Mouse (Mus musculus) kidney, adult 8-10 months (tissue): Measurements from ENCODE around the gene Wrap53.

ENCODE experiments used
- DNase-seq, 2 experiments: peaks; one replicate each; pipeline ENCODE4 v3.0.0; 2022

Gene Wrap53

DNA sequence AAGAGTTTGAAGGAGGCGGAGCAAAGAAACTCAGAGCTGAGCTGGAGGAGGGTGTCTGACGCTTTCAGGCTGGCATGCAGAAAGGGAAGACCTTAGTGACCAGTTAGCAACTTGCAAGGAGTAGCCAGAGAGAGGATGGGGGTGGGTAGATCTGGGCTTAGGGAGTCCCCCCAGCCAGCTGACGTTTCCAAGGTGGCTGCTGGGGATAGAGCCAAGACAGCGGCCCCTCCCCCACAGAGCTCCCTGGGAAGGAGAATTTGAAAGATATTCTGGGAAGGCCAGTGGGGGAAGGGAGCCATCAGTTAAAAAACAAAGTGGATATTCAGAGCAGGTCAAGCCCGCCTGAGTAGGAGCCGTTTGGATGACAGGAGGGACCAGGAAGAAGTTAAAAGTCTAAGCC is 20.0 kb upstream of the Wrap53 start:
- DNase-seq = no peak

GRCm38 (mm10) chr11:69599436-69599835 is 19.4 kb upstream of the Wrap53 start:
- no peak for DNase-seq

GRCm38 (mm10) chr11:69594853-69595252 is 14.8 kb upstream of the Wrap53 start:
- no peak for DNase-seq

GRCm38 (mm10) chr11:69592799-69593198 is 12.7 kb upstream of the Wrap53 start:
- no peak for DNase-seq

DNA sequence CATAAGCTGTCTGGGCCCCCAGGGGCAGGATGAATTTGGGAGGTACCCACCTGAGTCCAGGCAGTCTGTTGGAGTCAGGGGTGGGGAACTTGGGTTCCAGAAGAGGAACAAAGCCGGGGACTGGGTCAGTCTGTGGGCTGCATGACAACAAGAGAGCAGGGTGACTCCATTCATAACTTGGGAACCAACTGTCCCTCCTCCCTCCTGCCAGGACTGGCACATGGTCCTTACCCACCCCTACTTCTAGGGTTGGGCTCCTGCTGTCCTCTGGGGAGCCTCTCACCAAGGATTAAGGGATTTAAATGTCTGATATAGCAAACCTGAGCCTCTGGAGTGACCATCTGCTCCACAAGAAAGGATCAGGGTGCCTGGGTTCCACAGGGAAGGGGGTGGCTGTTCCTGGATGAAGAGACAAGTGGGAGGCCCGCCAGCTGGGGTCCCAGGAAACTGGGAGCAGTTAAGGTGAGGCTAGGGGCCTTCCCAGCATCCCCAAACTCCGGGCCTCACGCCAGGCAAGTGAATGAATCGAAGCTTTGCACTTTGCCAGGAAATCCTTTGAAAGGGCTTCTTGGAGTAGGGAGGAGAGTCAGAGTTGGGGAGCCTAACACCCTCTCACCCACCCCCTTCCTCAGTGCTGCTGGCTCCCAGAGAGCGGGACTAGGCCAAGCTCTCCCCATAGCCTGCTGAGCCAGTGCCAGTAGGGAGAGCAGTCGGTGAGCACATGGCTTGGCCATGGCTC is 12.0 kb upstream of the Wrap53 start:
- DNase-seq = no peak

DNA sequence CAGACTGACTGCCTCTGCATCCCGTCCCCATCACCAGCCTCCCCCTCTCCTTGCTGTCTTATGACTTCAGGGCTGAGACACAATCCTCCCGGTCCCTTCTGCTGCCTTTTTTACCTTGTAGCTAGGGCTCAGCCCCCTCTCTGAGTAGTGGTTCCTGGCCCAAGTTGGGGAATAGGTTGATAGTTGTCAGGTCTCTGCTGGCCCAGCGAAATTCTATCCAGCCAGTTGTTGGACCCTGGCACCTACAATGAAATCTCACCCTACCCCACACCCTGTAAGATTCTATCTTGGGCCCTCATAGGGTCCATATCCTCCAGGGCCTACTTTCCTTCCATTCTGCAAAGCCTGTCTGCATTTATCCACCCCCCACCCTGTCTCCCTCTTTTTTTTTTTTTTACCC is 11.4 kb upstream of the Wrap53 start:
- no peak for DNase-seq

GRCm38 (mm10) chr11:69590622-69591021 is 10.6 kb upstream of the Wrap53 start:
- DNase-seq = no peak

DNA sequence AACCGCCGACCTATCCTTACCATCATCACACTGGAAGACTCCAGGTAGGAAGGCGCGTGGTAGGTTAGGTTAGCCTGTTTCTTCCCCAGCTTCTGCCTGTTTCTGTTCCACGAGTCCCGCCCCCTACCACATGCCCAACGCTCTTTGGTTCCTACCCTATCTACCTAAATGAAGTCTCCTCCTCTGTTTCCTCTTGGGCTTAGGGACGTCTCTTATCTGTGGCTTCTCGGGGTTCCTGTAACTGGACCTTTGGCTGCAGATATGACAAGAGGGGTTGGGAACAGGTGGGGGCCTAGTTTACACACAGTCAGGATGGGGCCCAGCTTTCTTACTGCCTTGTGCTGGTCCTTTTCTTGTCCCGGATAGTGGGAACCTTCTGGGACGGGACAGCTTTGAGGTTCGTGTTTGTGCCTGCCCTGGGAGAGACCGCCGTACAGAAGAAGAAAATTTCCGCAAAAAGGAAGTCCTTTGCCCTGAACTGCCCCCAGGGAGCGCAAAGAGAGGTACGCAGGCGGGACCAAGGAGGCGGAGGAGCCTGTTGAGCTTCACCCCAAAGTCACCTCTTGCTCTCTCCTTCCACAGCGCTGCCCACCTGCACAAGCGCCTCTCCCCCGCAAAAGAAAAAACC is 9.3 kb upstream of the Wrap53 start:
- DNase-seq = no peak

DNA sequence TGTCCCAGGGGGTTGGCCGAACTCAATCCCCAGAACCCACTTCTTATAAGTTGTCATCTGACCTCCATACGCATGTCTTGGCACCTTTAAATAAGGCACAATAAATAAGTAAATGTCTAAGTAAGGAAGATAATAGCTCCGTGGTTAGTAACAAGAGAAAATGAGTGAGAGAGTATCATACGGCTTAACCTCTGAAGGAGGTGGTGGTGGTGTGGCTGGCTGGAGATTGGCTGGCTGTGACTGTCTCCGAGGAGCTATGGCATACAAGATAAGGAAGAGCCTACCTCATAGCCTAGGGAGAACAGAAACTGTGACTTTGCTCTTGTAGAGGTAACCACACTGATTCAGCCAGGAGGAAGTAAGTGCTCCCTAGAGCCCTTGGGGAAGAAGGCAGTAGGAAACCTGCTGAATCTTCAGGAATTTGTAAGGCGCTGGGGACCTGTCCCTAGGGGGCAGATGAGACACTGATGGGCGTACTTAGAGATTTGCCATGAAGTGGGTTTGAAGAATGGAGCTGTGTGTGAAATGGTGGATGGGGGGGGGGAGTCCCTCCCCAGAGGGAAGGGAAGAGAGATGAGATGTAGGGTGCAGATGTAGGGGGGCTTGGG is 5.8 kb upstream of the Wrap53 start:
- DNase-seq = no peak

DNA sequence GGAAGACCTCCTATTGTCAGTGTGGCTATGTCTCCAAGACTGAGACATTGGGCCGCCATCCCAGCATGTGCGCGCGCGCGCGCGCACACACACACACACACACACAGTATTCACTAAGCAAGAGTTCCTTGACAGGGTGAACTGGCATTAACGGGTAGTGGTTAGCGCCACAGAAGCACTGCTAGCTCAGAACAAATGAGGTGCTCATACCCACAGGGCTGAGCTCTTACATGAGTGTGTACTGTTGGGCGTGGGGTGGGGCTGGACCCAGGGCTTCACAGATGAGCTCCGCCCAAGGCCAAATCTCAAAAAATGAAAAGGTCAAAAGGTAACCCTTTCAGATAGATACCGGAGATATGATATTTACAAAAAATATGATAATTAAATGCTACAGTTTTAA is 4.9 kb upstream of the Wrap53 start:
- DNase-seq = no peak

GRCm38 (mm10) chr11:69584008-69584407 is 4.0 kb upstream of the Wrap53 start:
- DNase-seq = no peak

DNA sequence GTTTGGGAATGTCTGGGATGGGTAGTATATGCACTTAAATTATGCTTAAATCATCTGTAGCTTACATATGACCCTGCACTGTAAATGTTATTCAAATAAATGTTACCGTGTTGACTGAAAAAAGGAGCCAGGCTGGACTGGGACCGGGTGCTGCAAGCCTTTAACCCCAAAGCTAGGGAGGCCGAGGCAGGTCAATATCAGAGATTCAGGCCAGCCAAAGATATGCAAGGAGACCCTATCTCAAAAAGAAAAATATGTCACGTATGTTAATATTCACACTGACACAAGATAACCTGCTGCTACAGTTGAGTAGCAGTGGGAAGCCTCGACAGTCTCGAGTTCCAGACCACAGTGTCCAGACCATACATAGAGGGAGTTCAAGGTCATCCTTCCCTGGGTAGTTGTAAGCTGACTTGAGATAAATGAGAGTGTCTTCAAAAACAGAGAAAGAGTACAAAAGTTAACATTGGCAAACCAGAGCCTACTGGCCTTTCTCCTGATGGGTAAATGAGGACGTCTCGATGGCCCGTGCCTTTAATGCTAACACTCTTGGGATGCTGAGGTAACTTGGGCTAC is 2.3 kb upstream of the Wrap53 start:
- no peak for DNase-seq

- no peak for DNase-seq
Measured at GRCm38 (mm10) chr11:69581814-69582213, 1.8 kb upstream of the Wrap53 start.

GRCm38 (mm10) chr11:69581147-69581688 is 1.2 kb upstream of the Wrap53 start:
- DNase-seq = peak; percentile 93 to 94

DNA sequence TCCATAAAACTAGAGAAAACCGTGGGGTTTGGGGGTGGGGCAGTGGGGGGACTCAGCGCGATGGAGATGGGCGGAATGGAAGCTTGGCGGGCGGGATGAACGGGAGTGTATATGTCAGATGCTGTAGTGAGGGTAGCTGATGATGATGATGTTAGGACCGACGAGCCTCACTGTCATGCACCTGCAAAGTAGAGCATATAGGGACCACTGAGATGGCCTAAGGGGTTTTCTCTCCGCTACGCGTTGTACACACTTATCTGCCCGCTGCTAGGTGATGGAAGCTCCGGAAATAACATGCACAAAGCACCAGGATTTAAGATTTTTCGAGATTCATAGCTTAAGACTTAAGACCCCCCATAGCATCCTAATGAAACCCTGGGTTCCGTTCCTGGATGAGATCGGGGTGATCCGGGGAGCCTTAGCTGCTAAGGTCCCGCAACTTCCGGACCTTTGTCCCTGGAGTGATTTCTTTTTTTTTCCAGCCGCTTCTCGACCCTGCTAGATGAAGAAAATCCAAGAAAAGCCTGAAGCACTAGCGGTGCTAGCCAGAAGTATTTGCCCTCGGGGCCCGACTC is 604 bp upstream of the Wrap53 start:
- no peak for DNase-seq

DNA sequence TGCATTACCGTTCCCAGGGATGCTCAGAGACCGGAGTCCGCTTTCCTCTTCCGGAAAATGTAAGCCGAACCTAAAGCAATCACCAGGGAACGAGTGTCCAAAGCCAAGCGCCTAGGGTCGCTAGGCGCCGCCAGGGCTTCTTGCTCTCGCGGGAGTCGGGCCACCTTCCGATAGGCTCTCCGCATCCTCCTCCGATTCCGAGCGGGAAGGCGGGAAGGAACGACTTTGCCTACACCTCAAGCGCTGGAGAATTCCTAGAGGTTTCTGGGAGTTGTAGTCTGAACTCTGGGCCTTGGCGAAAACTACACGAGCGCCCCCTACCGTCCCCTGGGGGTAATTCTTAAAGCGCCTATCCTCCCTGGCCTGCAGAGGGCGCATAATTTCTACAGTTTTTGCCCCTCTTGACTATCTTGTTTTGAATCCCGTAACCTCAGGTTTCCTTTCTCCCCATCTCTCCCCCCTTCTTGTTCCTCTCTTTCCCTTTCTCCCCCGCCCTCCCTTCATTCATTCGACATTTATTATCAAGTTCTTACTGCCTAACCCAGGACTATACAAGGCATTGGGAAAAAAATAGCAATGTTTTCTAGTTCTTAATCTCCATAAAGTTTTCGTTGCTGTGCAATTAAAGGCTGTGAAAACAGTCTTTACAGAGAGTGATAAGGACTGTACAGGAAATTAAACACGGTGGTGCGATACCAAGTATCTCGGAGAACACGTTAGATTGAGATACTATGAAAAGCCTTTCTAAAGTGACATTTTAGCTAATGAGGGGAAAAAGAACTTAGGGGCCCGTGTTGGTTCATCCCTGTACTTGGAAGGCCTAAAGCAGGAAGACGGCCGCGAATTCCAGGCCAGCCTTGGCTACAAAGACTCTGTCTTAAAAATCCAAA is 682 bp downstream of the Wrap53 start:
- DNase-seq = peak; percentile 98

- peak in 1 of 2 experiments; percentile 11 for DNase-seq
Measured at GRCm38 (mm10) chr11:69578301-69578700, 1.8 kb downstream of the Wrap53 start.

- no peak for DNase-seq
Measured at GRCm38 (mm10) chr11:69576307-69576706, 3.7 kb downstream of the Wrap53 start.

DNA sequence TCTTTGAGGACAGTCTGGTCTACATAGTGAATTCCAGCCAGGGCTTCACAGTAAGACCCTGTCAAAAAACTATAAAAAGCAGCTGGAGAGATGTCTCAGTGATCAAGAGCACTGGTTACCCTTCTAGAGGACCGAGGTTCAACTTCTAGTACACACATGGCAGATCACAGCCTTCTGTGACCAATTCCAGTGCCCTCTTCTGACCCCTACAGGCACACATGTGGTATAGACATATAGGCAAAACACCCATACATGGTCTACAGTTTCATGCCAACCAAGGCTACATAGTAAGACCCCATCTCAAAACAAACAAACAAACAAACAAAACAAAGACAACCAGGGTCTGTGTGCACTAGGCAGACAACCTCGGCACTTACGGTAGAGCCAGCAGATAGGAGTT is 4.8 kb downstream of the Wrap53 start:
- DNase-seq = no peak

GRCm38 (mm10) chr11:69565131-69565530 is 14.9 kb downstream of the Wrap53 start:
- no peak for DNase-seq

GRCm38 (mm10) chr11:69564391-69564790 is 15.7 kb downstream of the Wrap53 start:
- DNase-seq = no peak

DNA sequence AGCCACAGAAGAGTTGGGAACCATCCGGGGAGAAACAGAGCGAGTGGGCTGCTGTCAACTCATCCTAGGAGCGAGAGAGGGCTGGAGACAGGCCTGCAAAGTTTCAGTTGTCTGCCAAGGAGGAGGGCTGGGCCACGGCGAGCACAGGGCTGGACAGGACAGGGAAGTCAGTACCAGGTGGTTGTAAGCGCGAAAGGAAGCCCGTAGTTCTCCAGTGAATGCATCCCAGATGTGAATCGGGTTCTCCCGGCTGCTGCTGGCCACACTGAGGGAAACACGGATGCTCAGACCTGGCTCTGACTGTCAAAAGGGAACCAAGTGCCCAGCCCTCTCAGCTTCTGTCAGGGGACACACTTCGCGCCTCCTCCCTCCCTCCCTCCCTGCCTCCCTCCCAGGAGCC is 16.7 kb downstream of the Wrap53 start:
- no peak for DNase-seq
